Mouse (Mus musculus): ENCODE measurements at regions not wholly inside any gene's neighbourhood (a gene's known extent, or its start where the extent isn't known, plus 50 kb on each side); places are given as distances from the start of the nearest gene placed in this dataset.

DNA sequence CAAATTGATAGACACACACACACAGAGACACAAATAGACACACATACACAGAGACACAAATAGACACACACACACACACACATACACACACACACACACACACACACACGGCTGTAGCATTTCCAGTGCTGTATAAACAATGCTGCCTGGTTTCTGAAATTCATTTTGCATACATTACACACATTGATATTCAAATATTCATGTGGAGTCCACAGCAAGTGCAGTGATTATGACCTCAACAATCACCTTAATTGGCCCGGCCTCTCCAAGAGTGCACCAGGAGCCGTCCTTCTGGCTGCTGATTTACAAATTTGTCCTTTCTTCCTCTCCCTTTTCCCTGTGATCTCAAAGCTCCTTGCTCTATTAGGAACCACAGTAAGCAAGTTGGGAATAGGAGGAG lies 61.2 kb upstream of the Lhx8 start:
- no peaks in the 10 kb centered on the region for H3K4me1 ChIP-seq (ENCODE audit: control insufficient read depth in 2 of 2, insufficient read depth in 2 of 2, low read length in 2 of 2, poor library complexity in 1 of 2)
- no peak overlapping the region for H3K9ac ChIP-seq (ENCODE audit: insufficient read depth, low read depth, low read length, poor library complexity, severe bottlenecking)
- DNase-seq (ENCODE audit: low read depth, low spot score) = no peak
- TF ChIP-seq CHD2 (IDR thresholded peaks at IDR 0.05; ENCODE audit: low read depth, low read length) (no peak), ZC3H11A (IDR thresholded peaks at IDR 0.05; ENCODE audit: borderline replicate concordance, low read depth, low read length) (no peak), MAFK (IDR thresholded peaks at IDR 0.05; ENCODE audit: insufficient read depth, low read depth, low read length) (no peak), ZNF384 (IDR thresholded peaks at IDR 0.05; ENCODE audit: low read depth, low read length) (no peak), HCFC1 (IDR thresholded peaks at IDR 0.05; ENCODE audit: borderline replicate concordance, insufficient read depth, low read length) (no peak)
- H3K4me3 ChIP-seq (ENCODE audit: insufficient read depth in 1 of 2, low read depth in 1 of 2, low read length in 2 of 2, poor library complexity in 1 of 2, severe bottlenecking in 1 of 2) = no peak overlapping the region
- H3K27ac ChIP-seq (ENCODE audit: insufficient read depth, low read depth, low read length, poor library complexity, severe bottlenecking) = no peak overlapping the region
- H3K36me3 ChIP-seq (ENCODE audit: control insufficient read depth, insufficient read depth, low read length, poor library complexity, severe bottlenecking) = no peaks in the 10 kb centered on the region
- in situ Hi-C loops (cut with MboI; ENCODE audit: low sequenced_read_pairs in 2 of 2, unreplicated experiment in 2 of 2) = no loop called here
- H3K9me3 ChIP-seq (ENCODE audit: control insufficient read depth, insufficient read depth, low read depth, low read length) = no peaks in the 10 kb centered on the region

GRCm38 (mm10) chr3:154388656-154389055 lies 58.2 kb upstream of the Lhx8 start:
- no peaks in the 10 kb centered on the region for H3K9me3 ChIP-seq (ENCODE audit: control insufficient read depth, insufficient read depth, low read depth, low read length)
- no peak overlapping the region for H3K4me3 ChIP-seq (ENCODE audit: insufficient read depth in 1 of 2, low read depth in 1 of 2, low read length in 2 of 2, poor library complexity in 1 of 2, severe bottlenecking in 1 of 2)
- H3K27ac ChIP-seq (ENCODE audit: insufficient read depth, low read depth, low read length, poor library complexity, severe bottlenecking) = no peak overlapping the region
- TF ChIP-seq HCFC1 (IDR thresholded peaks at IDR 0.05; ENCODE audit: borderline replicate concordance, insufficient read depth, low read length) = no peak
- TF ChIP-seq CHD2 (IDR thresholded peaks at IDR 0.05; ENCODE audit: low read depth, low read length) = no peak
- H3K36me3 ChIP-seq (ENCODE audit: control insufficient read depth, insufficient read depth, low read length, poor library complexity, severe bottlenecking) = no peaks in the 10 kb centered on the region
- no peak for DNase-seq (ENCODE audit: low read depth, low spot score)
- in situ Hi-C loops (cut with MboI; ENCODE audit: low sequenced_read_pairs in 2 of 2, unreplicated experiment in 2 of 2) = no loop called here
- H3K4me1 ChIP-seq (ENCODE audit: control insufficient read depth in 2 of 2, insufficient read depth in 2 of 2, low read length in 2 of 2, poor library complexity in 1 of 2) = no peaks in the 10 kb centered on the region
- no peak overlapping the region for H3K9ac ChIP-seq (ENCODE audit: insufficient read depth, low read depth, low read length, poor library complexity, severe bottlenecking)

DNA sequence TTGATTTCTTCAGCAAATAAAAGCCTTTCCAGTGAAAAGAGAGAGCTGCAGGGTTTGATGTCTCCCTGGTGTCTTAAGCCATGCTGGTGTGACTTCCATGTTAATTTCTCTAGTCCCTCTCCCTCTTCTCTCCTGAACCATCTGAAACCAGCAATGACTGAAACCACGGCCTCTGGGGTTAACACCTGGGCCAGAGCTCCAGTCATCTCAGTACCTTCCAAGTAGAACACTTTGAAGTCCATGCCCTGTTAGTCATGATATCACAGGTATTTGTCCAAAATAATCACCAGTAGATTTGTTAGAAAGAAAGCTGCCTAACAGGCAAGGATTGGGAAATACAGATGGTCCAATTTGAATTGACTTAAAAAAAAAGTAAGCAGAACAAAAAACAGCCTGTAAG lies 56.8 kb upstream of the Lhx8 start:
- H3K9me3 ChIP-seq (ENCODE audit: control insufficient read depth, insufficient read depth, low read depth, low read length) = no peaks in the 10 kb centered on the region
- DNase-seq (ENCODE audit: low read depth, low spot score) = no peak
- TF ChIP-seq MAFK (IDR thresholded peaks at IDR 0.05; ENCODE audit: insufficient read depth, low read depth, low read length) = no peak
- TF ChIP-seq ZC3H11A (IDR thresholded peaks at IDR 0.05; ENCODE audit: borderline replicate concordance, low read depth, low read length) = no peak
- TF ChIP-seq HCFC1 (IDR thresholded peaks at IDR 0.05; ENCODE audit: borderline replicate concordance, insufficient read depth, low read length) = no peak
- TF ChIP-seq ZNF384 (IDR thresholded peaks at IDR 0.05; ENCODE audit: low read depth, low read length) = no peak
- TF ChIP-seq CHD2 (IDR thresholded peaks at IDR 0.05; ENCODE audit: low read depth, low read length) = no peak
- in situ Hi-C loops (cut with MboI; ENCODE audit: low sequenced_read_pairs in 2 of 2, unreplicated experiment in 2 of 2) = no loop called here
- H3K36me3 ChIP-seq (ENCODE audit: control insufficient read depth, insufficient read depth, low read length, poor library complexity, severe bottlenecking) = no peaks in the 10 kb centered on the region
- H3K4me3 ChIP-seq (ENCODE audit: insufficient read depth in 1 of 2, low read depth in 1 of 2, low read length in 2 of 2, poor library complexity in 1 of 2, severe bottlenecking in 1 of 2) = no peak overlapping the region
- no peaks in the 10 kb centered on the region for H3K4me1 ChIP-seq (ENCODE audit: control insufficient read depth in 2 of 2, insufficient read depth in 2 of 2, low read length in 2 of 2, poor library complexity in 1 of 2)
- no peak overlapping the region for H3K9ac ChIP-seq (ENCODE audit: insufficient read depth, low read depth, low read length, poor library complexity, severe bottlenecking)
- H3K27ac ChIP-seq (ENCODE audit: insufficient read depth, low read depth, low read length, poor library complexity, severe bottlenecking) = no peak overlapping the region

GRCm38 (mm10) chr3:154385831-154386312 lies 55.4 kb upstream of the Lhx8 start:
- DNase-seq (ENCODE audit: low read depth, low spot score) = no peak
- TF ChIP-seq HCFC1 (IDR thresholded peaks at IDR 0.05; ENCODE audit: borderline replicate concordance, insufficient read depth, low read length) (no peak), ZC3H11A (IDR thresholded peaks at IDR 0.05; ENCODE audit: borderline replicate concordance, low read depth, low read length) (no peak), MAFK (IDR thresholded peaks at IDR 0.05; ENCODE audit: insufficient read depth, low read depth, low read length) (no peak), CHD2 (IDR thresholded peaks at IDR 0.05; ENCODE audit: low read depth, low read length) (no peak), ZNF384 (IDR thresholded peaks at IDR 0.05; ENCODE audit: low read depth, low read length) (no peak)
- H3K4me3 ChIP-seq (ENCODE audit: insufficient read depth in 1 of 2, low read depth in 1 of 2, low read length in 2 of 2, poor library complexity in 1 of 2, severe bottlenecking in 1 of 2) = no peak overlapping the region
- no peaks in the 10 kb centered on the region for H3K36me3 ChIP-seq (ENCODE audit: control insufficient read depth, insufficient read depth, low read length, poor library complexity, severe bottlenecking)
- no peak overlapping the region for H3K27ac ChIP-seq (ENCODE audit: insufficient read depth, low read depth, low read length, poor library complexity, severe bottlenecking)
- 0 out of 4 replicates have a peak, but pooled peaks cover 2% of the 10 kb centered on the region in 2 experiments for H3K4me1 ChIP-seq (ENCODE audit: control insufficient read depth in 2 of 2, insufficient read depth in 2 of 2, low read length in 2 of 2, poor library complexity in 1 of 2)
- H3K9me3 ChIP-seq (ENCODE audit: control insufficient read depth, insufficient read depth, low read depth, low read length) = no peaks in the 10 kb centered on the region
- H3K9ac ChIP-seq (ENCODE audit: insufficient read depth, low read depth, low read length, poor library complexity, severe bottlenecking) = no peak overlapping the region
- in situ Hi-C loops (cut with MboI; ENCODE audit: low sequenced_read_pairs in 2 of 2, unreplicated experiment in 2 of 2) = no loop called here

GRCm38 (mm10) chr3:154382811-154383210 lies 52.4 kb upstream of the Lhx8 start:
- DNase-seq (ENCODE audit: low read depth, low spot score) = no peak
- H3K9ac ChIP-seq (ENCODE audit: insufficient read depth, low read depth, low read length, poor library complexity, severe bottlenecking) = no peak overlapping the region
- no peaks in the 10 kb centered on the region for H3K36me3 ChIP-seq (ENCODE audit: control insufficient read depth, insufficient read depth, low read length, poor library complexity, severe bottlenecking)
- H3K9me3 ChIP-seq (ENCODE audit: control insufficient read depth, insufficient read depth, low read depth, low read length) = no peaks in the 10 kb centered on the region
- TF ChIP-seq CHD2 (IDR thresholded peaks at IDR 0.05; ENCODE audit: low read depth, low read length) (no peak), HCFC1 (IDR thresholded peaks at IDR 0.05; ENCODE audit: borderline replicate concordance, insufficient read depth, low read length) (no peak), MAFK (IDR thresholded peaks at IDR 0.05; ENCODE audit: insufficient read depth, low read depth, low read length) (no peak), ZC3H11A (IDR thresholded peaks at IDR 0.05; ENCODE audit: borderline replicate concordance, low read depth, low read length) (no peak), ZNF384 (IDR thresholded peaks at IDR 0.05; ENCODE audit: low read depth, low read length) (no peak)
- in situ Hi-C loops (cut with MboI; ENCODE audit: low sequenced_read_pairs in 2 of 2, unreplicated experiment in 2 of 2) = no loop called here
- H3K4me3 ChIP-seq (ENCODE audit: insufficient read depth in 1 of 2, low read depth in 1 of 2, low read length in 2 of 2, poor library complexity in 1 of 2, severe bottlenecking in 1 of 2) = no peak overlapping the region
- no peak overlapping the region for H3K27ac ChIP-seq (ENCODE audit: insufficient read depth, low read depth, low read length, poor library complexity, severe bottlenecking)
- peaks cover 5% of the 10 kb centered on the region in 2 experiments; a peak in 1 of 4 replicates for H3K4me1 ChIP-seq (ENCODE audit: control insufficient read depth in 2 of 2, insufficient read depth in 2 of 2, low read length in 2 of 2, poor library complexity in 1 of 2)

Measured in ES-E14 (cell line).